Mouse (Mus musculus): ENCODE data around the gene Dmrtb1. TPM values are rescaled to one million over a fixed set of nuclear protein-coding genes. Genes with fewer than 3 reads are reported as not detected.

The Dmrtb1 gene
- total and polyA plus RNA-seq, 2 experiments from 2014 or later: 8.1 to 12.2 TPM

GRCm38 (mm10) chr4:107720043-107720830, 36.2 kb upstream of the Dmrtb1 start:
- no peak overlapping the region for H3K4me2 ChIP-seq (ENCODE audit: low read depth, low read length)
- WGBS: 87% methylated on average over 11 of the region's 11 CpGs
- no peaks in the 10 kb centered on the region for H3K27me3 ChIP-seq (ENCODE audit: insufficient read depth, low read length)
- H3K27ac ChIP-seq: no peak overlapping the region
- no peaks in the 10 kb centered on the region for H3K36me3 ChIP-seq (ENCODE audit: insufficient read depth, low read length)
- DNase-seq (ENCODE audit: low spot score): no peak
- no peak overlapping the region for H3K9ac ChIP-seq (replicated peaks; ENCODE audit: low read length)
- H3K4me1 ChIP-seq (ENCODE audit: insufficient read depth, low read length): peaks cover 14% of the 10 kb centered on the region; the same call in 1 of the 2 replicates
- H3K9me3 ChIP-seq (ENCODE audit: low read length): no peaks in the 10 kb centered on the region
- ATAC-seq: no peak
- no peak for TF ChIP-seq CTCF (IDR thresholded peaks at IDR 0.05; ENCODE audit: low read depth)
- H3K4me3 ChIP-seq (ENCODE audit: low read length): no peak overlapping the region

DNA sequence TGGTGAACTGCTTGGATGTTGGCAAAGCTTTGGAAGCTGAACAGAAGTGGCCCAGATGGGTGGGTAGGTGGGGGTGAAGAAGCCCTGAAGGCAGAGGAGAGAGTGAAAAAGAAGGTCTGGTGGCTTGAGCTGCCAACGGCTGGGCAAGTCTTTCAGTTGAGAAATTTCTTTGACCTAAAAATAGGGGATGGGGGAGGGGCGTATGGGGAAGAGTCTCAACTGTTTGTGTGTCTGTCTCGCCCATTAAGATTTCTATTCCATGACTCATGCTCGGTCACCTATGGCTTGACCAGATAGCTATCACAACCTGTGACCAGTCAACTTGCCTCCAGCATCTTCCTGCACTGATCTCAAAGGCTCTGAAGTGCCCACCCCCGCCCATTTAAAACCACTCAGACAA, 35.1 kb upstream of the Dmrtb1 start:
- Histone ChIP-seq H3K27me3 (ENCODE audit: insufficient read depth, low read length) (no peaks in the 10 kb centered on the region), H3K4me3 (ENCODE audit: low read length) (no peak overlapping the region), H3K36me3 (ENCODE audit: insufficient read depth, low read length) (no peaks in the 10 kb centered on the region), H3K4me1 (ENCODE audit: insufficient read depth, low read length) (peaks cover 14% of the 10 kb centered on the region; the same call in 1 of the 2 replicates), H3K27ac (0 out of 2 replicates have a peak overlapping the region, but pooled peaks have one; percentile 26), H3K9me3 (ENCODE audit: low read length) (no peaks in the 10 kb centered on the region), H3K4me2 (ENCODE audit: low read depth, low read length) (no peak overlapping the region), H3K9ac (replicated peaks; ENCODE audit: low read length) (no peak overlapping the region)
- no peak for DNase-seq (ENCODE audit: low spot score)
- WGBS: 62% methylated on average over 5 of the region's 5 CpGs
- no peak for ATAC-seq
- TF ChIP-seq CTCF (IDR thresholded peaks at IDR 0.05; ENCODE audit: low read depth): no peak

DNA sequence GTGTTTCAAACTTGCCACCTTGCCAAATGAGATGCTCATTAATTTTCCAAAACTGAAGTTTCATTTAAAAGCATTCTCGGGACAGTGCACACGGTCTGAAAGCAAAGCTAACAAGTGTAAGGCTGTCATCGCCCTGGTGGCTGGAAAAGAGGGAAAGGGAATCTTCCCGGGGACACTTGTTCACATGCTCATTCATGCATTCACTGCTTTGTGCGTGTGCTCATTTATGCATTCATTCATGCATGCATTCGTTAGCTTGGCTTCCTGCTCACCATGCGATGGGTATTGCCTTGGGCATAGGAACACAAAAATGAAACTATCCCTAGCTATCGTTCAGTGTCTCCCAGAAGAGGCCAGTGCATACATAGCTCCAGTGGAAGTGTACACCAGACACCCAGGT, 34.7 kb upstream of the Dmrtb1 start:
- ATAC-seq: peak; percentile 43; the same call in 1 of the 2 replicates
- DNase-seq (ENCODE audit: low spot score): peak; percentile 41

GRCm38 (mm10) chr4:107717718-107718313, 33.8 kb upstream of the Dmrtb1 start:
- H3K4me1 ChIP-seq (ENCODE audit: insufficient read depth, low read length): peaks cover 14% of the 10 kb centered on the region; the same call in 1 of the 2 replicates
- no peak for TF ChIP-seq CTCF (IDR thresholded peaks at IDR 0.05; ENCODE audit: low read depth)
- ATAC-seq (no peak), DNase-seq (ENCODE audit: low spot score) (no peak)
- no peak overlapping the region for H3K4me2 ChIP-seq (ENCODE audit: low read depth, low read length)
- no peak overlapping the region for H3K9ac ChIP-seq (replicated peaks; ENCODE audit: low read length)
- H3K9me3 ChIP-seq (ENCODE audit: low read length): no peaks in the 10 kb centered on the region
- H3K4me3 ChIP-seq (ENCODE audit: low read length): no peak overlapping the region
- no peaks in the 10 kb centered on the region for H3K27me3 ChIP-seq (ENCODE audit: insufficient read depth, low read length)
- peak overlapping the region; percentile 36; the same call in 1 of the 2 replicates for H3K27ac ChIP-seq
- WGBS: 26% methylated on average over 8 of the region's 8 CpGs
- H3K36me3 ChIP-seq (ENCODE audit: insufficient read depth, low read length): no peaks in the 10 kb centered on the region

More for the DNA sequence above, 34.7 kb upstream of the Dmrtb1 start:
- Histone ChIP-seq H3K27ac (0 out of 2 replicates have a peak overlapping the region, but pooled peaks have one; percentile 26), H3K4me2 (ENCODE audit: low read depth, low read length) (no peak overlapping the region), H3K4me1 (ENCODE audit: insufficient read depth, low read length) (peaks cover 14% of the 10 kb centered on the region; the same call in 1 of the 2 replicates), H3K36me3 (ENCODE audit: insufficient read depth, low read length) (no peaks in the 10 kb centered on the region), H3K9me3 (ENCODE audit: low read length) (no peaks in the 10 kb centered on the region), H3K4me3 (ENCODE audit: low read length) (no peak overlapping the region), H3K27me3 (ENCODE audit: insufficient read depth, low read length) (no peaks in the 10 kb centered on the region), H3K9ac (replicated peaks; ENCODE audit: low read length) (no peak overlapping the region)
- 19% methylated on average over 8 of the region's 8 CpGs for WGBS
- TF ChIP-seq CTCF (IDR thresholded peaks at IDR 0.05; ENCODE audit: low read depth): no peak

GRCm38 (mm10) chr4:107716754-107717299, 32.8 kb upstream of the Dmrtb1 start:
- H3K9ac ChIP-seq (replicated peaks; ENCODE audit: low read length): no peak overlapping the region

DNA sequence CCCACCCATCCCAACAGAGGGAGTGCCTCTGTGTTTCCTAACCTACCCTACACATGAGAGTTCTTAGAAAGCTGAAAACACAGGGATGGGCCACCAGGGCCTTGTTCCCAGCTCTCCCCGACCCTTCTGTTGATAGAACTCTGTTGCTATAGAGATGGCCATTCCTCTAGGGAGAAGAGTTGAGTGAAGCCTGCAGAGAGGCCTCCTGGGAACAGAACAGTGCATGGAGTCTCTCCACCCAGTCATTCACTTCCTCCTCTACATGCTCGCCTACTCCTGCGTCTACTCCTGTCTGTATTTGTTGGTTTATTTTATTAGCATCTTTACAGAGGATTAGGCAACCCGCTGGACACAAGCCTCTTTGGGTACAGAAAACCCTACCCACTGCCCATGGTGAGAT, 22.9 kb upstream of the Dmrtb1 start:
- Histone ChIP-seq H3K9me3 (ENCODE audit: low read length) (no peaks in the 10 kb centered on the region), H3K27me3 (ENCODE audit: insufficient read depth, low read length) (no peaks in the 10 kb centered on the region), H3K4me1 (ENCODE audit: insufficient read depth, low read length) (no peaks in the 10 kb centered on the region), H3K4me2 (ENCODE audit: low read depth, low read length) (no peak overlapping the region), H3K27ac (no peak overlapping the region), H3K36me3 (ENCODE audit: insufficient read depth, low read length) (no peaks in the 10 kb centered on the region), H3K4me3 (ENCODE audit: low read length) (no peak overlapping the region), H3K9ac (replicated peaks; ENCODE audit: low read length) (no peak overlapping the region)
- TF ChIP-seq CTCF (IDR thresholded peaks at IDR 0.05; ENCODE audit: low read depth): no peak
- ATAC-seq: no peak
- WGBS: 68% methylated on average over 4 of the region's 4 CpGs
- DNase-seq (ENCODE audit: low spot score): no peak

More at GRCm38 (mm10) chr4:107716754-107717299, 32.8 kb upstream of the Dmrtb1 start:
- WGBS: 64% methylated on average over 9 of the region's 9 CpGs
- DNase-seq (ENCODE audit: low spot score) (peak; percentile 74), ATAC-seq (no peak)
- no peak for TF ChIP-seq CTCF (IDR thresholded peaks at IDR 0.05; ENCODE audit: low read depth)
- Histone ChIP-seq H3K36me3 (ENCODE audit: insufficient read depth, low read length) (no peaks in the 10 kb centered on the region), H3K4me2 (ENCODE audit: low read depth, low read length) (no peak overlapping the region), H3K27me3 (ENCODE audit: insufficient read depth, low read length) (no peaks in the 10 kb centered on the region), H3K4me3 (ENCODE audit: low read length) (no peak overlapping the region), H3K4me1 (ENCODE audit: insufficient read depth, low read length) (peaks cover 14% of the 10 kb centered on the region; the same call in 1 of the 2 replicates), H3K9me3 (ENCODE audit: low read length) (no peaks in the 10 kb centered on the region), H3K27ac (no peak overlapping the region)

Measured in hindbrain, postnatal 0 days (tissue).